Comparison of ENCODE assay signal across 7 mouse cellular contexts in the genomic region with DNA sequence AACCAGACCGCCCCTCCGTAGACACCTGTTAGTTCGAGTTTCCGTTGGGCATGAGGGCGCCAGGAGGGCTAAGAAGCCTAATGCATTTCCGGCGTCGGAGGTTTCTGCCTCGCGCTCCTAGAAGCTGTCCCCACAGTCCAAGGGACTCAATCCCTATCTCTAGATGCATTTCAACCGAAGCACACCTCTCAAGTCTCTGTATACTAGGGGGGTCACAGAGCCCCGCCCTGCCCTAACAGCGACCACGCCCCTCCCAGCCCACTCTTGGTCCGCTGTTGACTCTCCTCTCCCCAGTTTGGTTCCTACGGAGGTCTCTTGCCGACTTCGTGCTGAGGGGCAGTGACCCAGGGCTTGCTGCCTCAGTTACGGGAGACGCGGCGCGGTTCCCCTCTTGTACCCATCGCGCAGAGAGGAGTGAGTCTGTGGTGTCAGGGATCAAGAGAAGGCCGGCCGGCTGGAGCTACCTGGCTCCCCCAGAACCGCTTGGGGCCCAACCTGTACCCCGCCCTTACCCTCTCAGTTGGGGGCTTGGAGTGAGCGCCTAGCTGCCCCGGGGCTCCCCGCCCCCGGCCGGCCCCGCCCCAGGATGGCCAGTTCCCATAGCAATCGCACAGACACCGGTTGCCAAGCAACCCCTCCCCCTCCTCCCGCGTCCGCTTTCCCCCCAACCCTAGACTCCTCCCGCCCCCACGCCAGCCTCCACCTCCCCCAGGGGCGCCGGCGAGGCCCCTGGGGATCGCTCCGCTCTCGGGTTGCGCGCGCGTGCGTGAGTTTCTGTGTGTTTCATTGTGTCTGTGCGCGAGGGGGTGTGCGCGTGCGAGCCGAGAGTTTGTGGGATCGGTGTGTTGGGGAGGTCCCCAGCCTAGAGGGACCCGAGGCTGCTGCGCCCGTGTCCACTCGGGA. TPM values are rescaled to one million over a fixed set of nuclear protein-coding genes. Genes with fewer than 3 reads are reported as not detected.
DNase-seq lines count a peak whose midpoint lies in the region; ATAC-seq lines count a peak whose summit lies in the region.

No protein-coding gene starts in this region.

- H3K4me2 ChIP-seq in hindbrain, embryonic 12.5 days (replicated peaks) = peak overlapping the region; percentile 85
- peak overlapping the region; percentile 87 for H3K4me2 ChIP-seq in midbrain, embryonic 11.5 days

- peak; percentile 65 for ATAC-seq in hindbrain, embryonic 12.5 days (ENCODE audit: low FRiP score)
- peak; percentile 65 for ATAC-seq in midbrain, embryonic 11.5 days (ENCODE audit: low FRiP score)

- H3K36me3 ChIP-seq in hindbrain, embryonic 12.5 days = peaks cover 14% of the 10 kb centered on the region
- H3K36me3 ChIP-seq in midbrain, embryonic 11.5 days (ENCODE audit: control insufficient read depth, insufficient read depth, low read length) = no peaks in the 10 kb centered on the region; the same call in 1 of the 2 replicates

- peak; percentile 54 to 71 for DNase-seq in layer of hippocampus, postnatal 10 days (ENCODE audit: low spot score in 2 of 2)
- DNase-seq in layer of hippocampus, adult 18-20 months (ENCODE audit: low spot score in 2 of 2) = no peak
- peak; percentile 80 for DNase-seq in embryo, embryonic 11 days
- DNase-seq in midbrain, embryonic 11.5 days (ENCODE audit: low spot score, missing footprints) = peak; percentile 93
- DNase-seq in thymus, postnatal 0 days (ENCODE audit: low spot score) = peak; percentile 50
- no peak for DNase-seq in lung, postnatal 36 days

- H3K9ac ChIP-seq in hindbrain, embryonic 12.5 days = peak overlapping the region; percentile 92
- H3K9ac ChIP-seq in midbrain, embryonic 11.5 days (ENCODE audit: low read length) = peak overlapping the region; percentile 93

- H3K4me1 ChIP-seq in hindbrain, embryonic 12.5 days = peaks cover 57% of the 10 kb centered on the region
- peaks cover 38% of the 10 kb centered on the region for H3K4me1 ChIP-seq in midbrain, embryonic 11.5 days (ENCODE audit: control insufficient read depth, insufficient read depth, low read length)

- H3K4me3 ChIP-seq in hindbrain, embryonic 12.5 days = peak overlapping the region; percentile 83
- peak overlapping the region; percentile 77 for H3K4me3 ChIP-seq in midbrain, embryonic 11.5 days (ENCODE audit: low read depth, low read length)

- H3K9me3 ChIP-seq in hindbrain, embryonic 12.5 days (replicated peaks) = no peaks in the 10 kb centered on the region
- H3K9me3 ChIP-seq in midbrain, embryonic 11.5 days (ENCODE audit: control insufficient read depth, low read length) = no peaks in the 10 kb centered on the region

- peaks cover 26% of the 10 kb centered on the region for H3K27me3 ChIP-seq in hindbrain, embryonic 12.5 days
- peaks cover 8% of the 10 kb centered on the region; the same call in 1 of the 2 replicates for H3K27me3 ChIP-seq in midbrain, embryonic 11.5 days (ENCODE audit: control insufficient read depth, insufficient read depth, low read length)

- H3K27ac ChIP-seq in hindbrain, embryonic 12.5 days = peak overlapping the region; percentile 97
- peak overlapping the region; percentile 88 for H3K27ac ChIP-seq in midbrain, embryonic 11.5 days (ENCODE audit: low read depth, low read length)

- WGBS in hindbrain, embryonic 12.5 days = under 1% methylated on average over 55 of the region's 64 CpGs
- WGBS in midbrain, embryonic 11.5 days = under 1% methylated on average over 58 of the region's 64 CpGs

RNA-seq across cellular contexts. Expression of a gene that starts 0.9 kb away (rescaled TPM):
- total RNA-seq in layer of hippocampus, postnatal 10 days (2021) = 10 to 100 TPM; 73.0 to 74.9 TPM
- 10 to 100 TPM; 20.1 to 21.7 TPM for total RNA-seq in layer of hippocampus, adult 18-20 months (2021)
- 35.8 and 37.4 TPM in 2 replicates for polyA plus RNA-seq in hindbrain, embryonic 12.5 days (2016; fragmentation: Nextera tagmentation; extraction: Ambion mirVana)
- polyA plus RNA-seq in midbrain, embryonic 11.5 days (2014; fragmentation: Nextera tagmentation; extraction: Ambion mirVana) = 23.0 and 25.6 TPM in 2 replicates
- 0.50 and 0.60 TPM in 2 replicates for polyA plus RNA-seq in thymus, postnatal 0 days (2015; fragmentation: Nextera tagmentation; extraction: Ambion mirVana)

Comparison
In these comparisons a context has a peak if more than half of its experiments do, and no peak if none do; other contexts are left out.
1. DNase-seq: peak in layer of hippocampus, postnatal 10 days (2 of 2), embryo, embryonic 11 days (single experiment), midbrain, embryonic 11.5 days (single experiment) and thymus, postnatal 0 days (single experiment); none in layer of hippocampus, adult 18-20 months (0 of 2) and lung, postnatal 36 days (single experiment).
2. RNA of a gene that starts 0.9 kb away (polyA plus RNA-seq): 35.8 to 37.4 TPM in hindbrain, embryonic 12.5 days and 23.0 to 25.6 TPM in midbrain, embryonic 11.5 days; 0.50 to 0.60 TPM in thymus, postnatal 0 days; every median in the first group is over 10 times any median in the second.